Mouse (Mus musculus): ENCODE measurements around the gene Klf16.
"Not testable (repeated sequence)": the region's sequence is repeated elsewhere in the genome, so short reads cannot be mapped to it uniquely, and the experiment has no call there.

Klf16 gene

DNA sequence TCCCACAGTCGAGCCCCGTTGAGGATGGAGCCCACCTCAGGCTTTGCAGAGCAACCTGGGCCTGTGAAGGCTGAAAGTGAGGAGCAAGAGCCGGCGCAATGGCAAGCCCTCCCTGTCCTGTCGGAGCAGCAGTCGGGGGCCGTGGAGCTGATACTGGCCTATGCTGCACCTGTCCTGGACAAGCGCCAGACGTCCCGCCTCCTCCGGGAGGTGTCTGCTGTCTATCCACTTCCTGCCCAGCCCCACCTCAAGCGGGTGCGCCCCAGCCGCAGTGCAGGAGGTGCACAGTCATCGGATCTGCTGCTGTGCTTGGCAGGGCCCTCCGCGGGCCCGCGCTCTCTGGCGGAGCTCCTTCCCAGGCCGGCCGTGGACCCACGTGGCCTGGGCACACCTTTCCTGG is 29.2 kb upstream of the Klf16 start:
- no peak for DNase-seq (ENCODE audit: low spot score in 2 of 2)

DNA sequence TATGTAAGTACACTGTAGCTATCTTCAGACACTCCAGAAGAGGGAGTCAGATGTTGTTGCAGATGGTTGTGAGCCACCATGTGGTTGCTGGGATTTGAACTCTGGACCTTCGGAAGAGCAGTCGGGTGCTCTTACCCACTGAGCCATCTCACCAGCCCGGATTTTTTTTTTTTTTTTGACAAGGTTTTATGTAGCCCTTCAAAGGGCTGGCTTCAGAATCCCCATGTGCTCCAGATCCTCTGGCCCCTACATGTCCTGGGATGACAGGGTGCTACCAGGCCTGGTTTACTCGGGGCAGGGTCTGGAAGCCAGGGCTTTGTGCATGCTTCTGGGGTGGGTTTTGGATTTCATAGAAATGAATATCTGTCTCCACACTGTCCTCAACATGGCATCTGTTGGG is 28.6 kb upstream of the Klf16 start, which contains the start of gene Gm49322:
TSS of gene Gm49322 (plus strand) at position 301 of the 400 bp plus-strand sequence.
- DNase-seq (ENCODE audit: low spot score in 2 of 2): not testable (repeated sequence)

DNA sequence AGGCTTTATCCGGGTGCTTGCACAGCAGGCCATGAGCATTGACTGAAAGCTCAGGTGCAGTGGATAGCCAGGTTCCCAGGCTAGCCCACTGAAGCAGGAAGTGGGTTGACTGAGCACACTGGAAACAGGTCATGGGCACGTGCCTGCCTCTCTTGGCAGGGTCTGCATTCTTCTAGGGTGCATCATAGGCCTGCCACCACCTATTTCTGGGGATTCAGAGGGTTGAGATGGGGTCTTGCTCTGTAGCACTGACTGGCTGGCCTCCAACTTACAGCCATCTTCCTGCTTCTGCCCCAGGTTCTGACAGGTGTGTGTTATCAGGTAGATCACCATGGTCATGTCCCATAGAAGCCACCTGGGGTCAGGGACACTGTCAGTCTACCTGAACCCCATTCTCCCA is 27.9 kb upstream of the Klf16 start:
- no peak for DNase-seq (ENCODE audit: low spot score in 2 of 2)

DNA sequence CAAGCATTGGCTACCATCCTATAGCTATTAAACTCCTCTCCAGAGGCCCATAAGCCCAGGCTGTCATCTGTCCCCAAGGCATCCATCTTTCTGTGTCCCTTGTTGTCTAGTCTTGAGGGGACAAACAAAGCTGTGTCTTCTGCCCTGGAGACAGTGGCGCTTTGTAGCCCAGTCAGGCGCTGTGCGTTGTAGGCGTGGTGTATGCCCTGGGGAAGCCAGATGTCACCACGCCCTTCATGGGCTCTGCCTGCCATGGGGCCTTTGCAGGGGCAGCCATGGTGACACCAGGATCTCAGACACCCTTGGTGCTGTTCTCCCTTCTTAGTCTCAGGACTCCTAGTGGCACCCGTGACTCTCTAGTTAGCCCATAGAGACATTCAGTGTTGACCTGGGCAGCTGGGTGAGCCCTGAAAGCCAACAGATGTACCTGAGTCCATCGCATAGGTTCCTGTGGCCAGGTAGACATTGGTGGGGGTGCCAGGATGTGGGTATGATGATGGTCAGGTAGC is 26.9 kb upstream of the Klf16 start:
- DNase-seq (ENCODE audit: low spot score in 2 of 2): no peak

DNA sequence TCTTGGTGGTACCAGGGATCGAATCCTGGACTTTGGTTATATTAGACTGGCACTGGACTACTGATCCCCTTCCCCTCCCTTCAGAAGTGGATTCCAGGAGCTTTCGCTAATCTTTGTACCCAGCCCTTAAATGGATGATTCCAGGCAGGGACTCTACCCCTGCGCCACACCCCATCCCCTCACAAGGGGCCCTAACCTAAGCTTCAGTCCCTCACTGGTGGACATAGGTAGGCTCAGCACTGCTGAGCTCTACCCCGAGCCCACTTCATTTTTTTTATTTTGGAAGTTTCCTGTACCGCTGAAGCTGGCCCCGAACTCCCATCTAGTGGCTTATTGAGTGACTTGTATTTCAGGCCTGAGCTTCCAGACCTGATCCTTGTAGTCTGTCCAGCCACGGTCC is 26.2 kb upstream of the Klf16 start:
- no peak for DNase-seq (ENCODE audit: low spot score in 2 of 2)

DNA sequence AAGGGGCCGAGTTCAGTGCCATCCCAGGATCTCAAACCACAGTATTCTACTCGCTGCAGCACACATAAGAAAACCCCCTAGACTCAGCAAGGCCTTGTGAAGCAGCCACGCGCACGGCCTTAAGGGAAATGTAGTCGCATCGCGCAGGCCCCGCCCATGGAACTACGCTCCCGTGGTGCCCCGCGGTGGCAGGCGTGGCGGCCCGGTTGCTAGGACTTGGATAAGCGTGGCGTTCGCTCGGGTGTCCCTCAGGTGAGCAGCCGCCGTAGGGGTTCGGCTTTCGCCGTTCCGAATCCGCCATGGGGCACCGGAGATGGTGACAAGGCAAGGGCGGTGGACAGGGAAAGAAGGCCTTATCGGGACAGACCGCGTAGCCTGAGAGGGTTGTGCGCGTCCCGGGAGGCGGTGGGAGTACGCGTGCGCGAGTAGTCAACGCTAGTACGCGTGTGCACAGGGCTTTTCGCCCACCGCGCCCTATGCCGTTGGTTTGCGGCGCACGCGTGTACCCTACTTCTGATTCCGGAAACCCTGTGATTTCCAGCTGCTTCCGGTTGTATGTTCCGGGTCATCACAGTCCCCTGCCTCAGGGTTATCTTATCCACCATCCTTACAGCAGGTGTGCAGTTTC is 25.7 kb upstream of the Klf16 start, which contains the start of the genes Scamp4 and Adat3:
TSS of gene Scamp4 (plus strand) at position 175 of the 628 bp plus-strand sequence.
TSS of gene Adat3 (plus strand) at position 183 of the 628 bp plus-strand sequence.
- peak; percentile 93 to 96 for DNase-seq (ENCODE audit: low spot score in 2 of 2)

DNA sequence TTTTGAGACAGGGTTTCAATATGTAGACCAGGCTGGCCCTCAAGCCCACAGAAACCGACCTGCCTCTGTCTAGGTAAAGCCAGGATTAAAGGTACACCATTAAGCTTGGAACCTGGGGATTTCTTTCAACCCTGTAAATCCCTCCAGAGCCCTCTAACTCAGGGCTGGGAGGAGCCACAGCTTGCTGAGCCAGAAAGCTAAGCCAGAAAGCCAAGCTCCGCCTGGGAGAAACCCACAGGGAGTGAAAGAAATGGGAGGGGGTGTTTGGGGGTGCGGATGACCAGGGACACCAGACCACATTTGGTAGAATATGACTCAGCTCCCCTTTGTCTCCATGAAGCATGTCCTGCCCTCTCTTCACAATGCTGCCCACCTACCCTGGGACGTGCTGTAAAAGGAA is 19.2 kb upstream of the Klf16 start:
- DNase-seq (ENCODE audit: low spot score in 2 of 2): no peak

DNA sequence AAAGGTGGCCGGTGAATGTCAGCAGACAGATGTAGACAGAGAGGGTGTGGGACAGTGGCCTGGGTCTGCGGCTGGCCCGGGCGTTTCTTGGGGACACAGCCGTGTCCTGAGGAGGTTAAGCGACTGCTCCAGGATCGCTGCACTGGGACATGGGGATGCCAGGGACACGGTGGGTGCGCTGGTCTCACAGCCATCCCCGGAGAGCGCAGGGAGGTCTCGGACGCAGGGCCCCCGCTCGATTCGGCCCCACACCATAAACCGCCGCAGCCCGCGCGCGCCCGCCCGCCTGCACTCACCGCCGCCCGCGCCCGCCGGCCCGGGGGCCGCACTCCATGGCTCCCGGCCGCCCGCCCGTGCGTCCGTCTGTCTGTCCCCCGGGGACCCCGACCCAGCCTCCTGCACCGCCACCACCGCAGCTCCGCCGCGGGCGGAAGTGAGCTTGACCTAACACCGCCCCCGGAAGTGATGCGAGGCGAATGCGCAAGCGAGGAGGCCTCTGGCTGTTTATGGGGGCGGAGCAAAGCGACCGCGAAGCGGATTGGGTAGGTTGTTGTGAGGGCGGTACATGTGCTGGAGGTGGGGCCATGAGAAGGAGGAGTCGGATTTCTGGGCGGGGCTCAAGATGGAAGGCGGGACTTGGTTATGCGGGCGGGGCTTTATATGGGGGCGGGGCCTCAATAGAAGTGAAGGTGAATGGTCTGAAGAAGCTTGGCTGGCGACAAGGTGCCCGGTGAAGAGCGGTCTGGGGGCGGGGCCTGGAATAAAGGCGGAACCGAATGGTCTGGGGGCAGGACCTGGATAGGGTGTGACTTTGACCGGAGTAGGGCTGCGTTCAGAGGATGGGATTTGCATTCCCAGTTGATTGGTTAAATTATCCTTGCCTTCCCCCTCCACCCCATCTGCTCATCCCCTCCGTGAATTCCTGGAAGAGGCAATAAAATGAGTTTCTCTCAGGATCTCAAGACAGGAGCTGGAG is 13.0 kb upstream of the Klf16 start, which contains the start of gene Abhd17a:
TSS of gene Abhd17a (minus strand) at position 463 of the 976 bp plus-strand sequence.
- peak; percentile 95 to 96 for DNase-seq (ENCODE audit: low spot score in 2 of 2)

DNA sequence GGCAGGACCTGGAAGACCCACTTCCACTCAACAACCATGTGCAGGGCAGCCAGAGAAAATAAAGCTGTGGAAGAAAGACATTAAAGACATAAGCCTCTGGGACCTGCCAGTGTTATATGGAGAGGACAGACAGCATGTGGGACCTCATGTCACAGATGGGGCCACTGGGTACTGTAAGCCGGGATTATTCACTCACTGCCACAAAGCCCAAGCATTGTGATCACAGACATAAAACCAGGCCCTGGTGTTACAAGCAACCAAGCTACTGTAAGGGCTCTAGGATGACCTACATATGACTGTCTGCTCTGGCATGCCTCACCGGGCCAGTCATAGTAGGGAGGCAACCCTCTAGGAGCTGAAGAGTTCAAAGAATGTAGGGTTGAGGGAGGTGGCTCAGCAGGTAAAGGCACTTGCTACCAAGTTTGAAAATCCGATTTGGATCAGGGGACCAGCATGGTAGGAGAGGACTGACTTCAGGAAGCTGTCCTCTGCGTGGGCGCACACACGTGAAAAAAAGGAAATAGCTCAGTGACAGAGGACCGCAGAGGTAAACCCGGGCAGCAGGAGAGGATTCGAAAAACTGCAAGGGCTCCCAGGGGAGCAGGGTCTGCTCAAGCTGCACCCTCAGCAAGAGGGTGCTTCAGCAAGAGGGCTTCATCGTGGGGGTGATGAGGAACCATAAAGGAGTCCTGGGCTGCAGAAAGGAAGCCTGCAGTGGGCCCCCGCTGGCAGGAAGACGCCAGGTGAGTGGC is 12.2 kb upstream of the Klf16 start:
- no peak for DNase-seq (ENCODE audit: low spot score in 2 of 2)

DNA sequence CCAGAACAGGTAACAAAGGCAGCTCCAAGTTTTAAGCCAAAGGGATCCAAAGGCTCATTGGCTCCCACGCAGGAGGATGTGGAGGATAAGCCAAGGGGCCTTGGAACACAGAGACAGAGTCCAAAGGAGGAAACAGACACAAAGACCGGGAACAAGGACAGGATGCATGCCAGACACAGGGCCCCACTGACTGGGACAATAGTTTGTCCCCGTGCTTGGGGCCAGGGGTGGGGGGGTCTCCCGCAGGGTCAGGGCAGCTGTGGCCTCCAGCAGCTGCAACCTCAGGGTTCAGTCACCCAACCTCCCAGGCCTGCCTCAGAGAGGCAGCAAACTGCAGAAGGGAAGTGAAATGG is 10.2 kb upstream of the Klf16 start:
- DNase-seq (ENCODE audit: low spot score in 2 of 2): peak; percentile 67 to 85

DNA sequence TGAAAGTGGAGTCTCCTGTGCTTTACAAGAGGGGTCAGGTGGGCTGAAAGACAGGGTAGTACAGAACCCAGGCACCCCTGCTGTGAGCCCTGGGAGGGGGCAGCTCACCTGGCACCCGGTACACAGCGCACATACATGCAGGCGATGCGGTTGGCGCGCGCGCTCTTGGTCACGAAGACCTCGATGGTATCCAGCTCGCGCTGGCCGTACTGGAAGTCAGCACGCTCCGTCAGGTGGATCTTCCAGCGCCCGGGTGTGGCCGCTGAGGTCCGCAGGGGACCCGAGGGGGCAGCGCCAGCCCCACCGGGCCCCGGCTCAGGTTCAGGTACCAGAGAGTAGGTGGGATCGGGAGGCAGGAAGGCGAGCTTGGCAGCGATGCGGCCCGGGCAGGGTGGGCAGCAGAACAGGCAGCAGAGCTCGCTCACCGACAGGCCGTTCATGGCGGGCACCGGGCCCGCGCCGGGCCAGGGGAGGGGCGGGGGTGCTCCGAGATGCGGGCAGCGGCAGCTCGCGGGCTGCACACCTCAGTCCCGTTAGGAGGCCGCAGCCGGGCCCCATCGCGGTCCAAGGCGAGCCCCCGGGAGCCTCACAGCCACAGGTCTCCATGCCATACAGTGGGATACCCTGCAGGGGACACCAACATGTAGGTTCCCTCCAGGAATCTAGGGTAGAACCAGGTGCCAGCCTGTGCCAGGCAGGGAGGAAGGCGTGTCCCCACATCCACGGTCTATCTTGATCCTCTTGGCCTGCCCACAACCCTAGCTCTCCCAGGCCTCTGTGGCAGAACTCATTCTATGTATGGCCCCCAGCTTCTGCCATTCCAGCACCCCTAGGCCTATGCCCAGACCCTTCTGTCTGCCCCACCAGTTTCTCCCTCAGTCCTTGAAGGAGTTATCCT is 9.5 kb upstream of the Klf16 start:
- no peak for DNase-seq (ENCODE audit: low spot score in 2 of 2)

DNA sequence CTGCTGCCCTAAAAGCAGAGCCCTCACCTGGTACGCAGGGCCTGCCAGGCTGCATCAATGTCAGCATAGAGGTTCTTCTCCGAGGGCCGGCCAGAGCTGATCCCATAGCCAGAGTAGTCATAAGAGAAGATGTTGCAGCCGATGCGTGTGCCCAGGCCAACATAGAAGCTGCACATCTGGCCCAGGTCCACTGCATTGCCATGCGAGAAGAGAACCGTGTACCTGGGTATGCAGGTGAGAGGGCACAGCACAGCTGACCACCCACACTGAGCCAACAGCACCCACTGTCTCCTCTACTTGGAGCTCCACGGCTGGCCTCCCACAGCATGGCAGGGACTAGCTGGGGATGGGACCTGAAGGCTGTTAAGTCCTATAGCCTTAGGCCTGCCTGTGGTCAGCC is 8.5 kb upstream of the Klf16 start:
- DNase-seq (ENCODE audit: low spot score in 2 of 2): no peak

DNA sequence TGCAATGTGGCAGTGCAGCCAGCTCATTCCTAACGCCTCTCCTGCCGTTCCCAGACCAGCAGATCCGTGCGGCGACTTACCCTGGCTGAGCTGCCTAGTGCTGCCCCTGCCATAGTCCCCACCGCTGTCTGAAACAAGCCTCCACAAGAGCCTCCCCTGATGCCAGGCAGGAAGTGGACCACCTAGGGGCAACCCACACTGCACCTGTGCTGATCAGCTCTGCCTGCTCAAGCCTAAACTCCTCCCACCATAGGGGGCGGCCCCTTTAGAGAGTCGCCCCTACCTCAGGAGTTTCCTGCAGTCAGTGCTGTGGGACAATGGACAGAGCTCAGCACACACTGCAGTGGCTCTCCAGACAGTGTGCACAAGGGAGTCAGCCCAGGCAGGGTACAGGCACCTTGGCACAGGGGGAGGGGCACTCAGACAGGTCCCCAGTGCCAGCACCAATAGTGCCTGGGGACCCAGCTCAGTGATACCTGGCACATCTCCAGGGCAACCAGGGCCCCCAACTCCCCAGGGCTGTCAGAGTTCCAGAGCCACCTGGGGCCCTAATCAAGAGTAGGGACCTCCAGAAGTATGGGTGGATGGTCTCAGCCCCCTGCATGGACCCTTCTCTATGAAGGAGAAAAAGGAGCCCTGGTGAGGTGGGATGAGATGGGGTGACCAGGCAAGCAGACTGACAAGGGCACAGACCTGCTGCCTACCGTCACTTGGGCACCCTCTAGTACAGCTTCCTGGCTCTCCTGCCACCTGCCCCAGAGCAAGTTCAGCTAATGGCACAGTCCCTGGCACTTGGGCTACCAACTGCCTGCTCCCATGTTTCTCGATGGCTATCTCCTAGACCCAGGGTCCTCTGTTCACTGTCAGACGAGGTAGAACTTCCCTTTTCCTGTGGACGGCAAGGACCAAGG is 7.8 kb upstream of the Klf16 start:
- DNase-seq (ENCODE audit: low spot score in 2 of 2): no peak

DNA sequence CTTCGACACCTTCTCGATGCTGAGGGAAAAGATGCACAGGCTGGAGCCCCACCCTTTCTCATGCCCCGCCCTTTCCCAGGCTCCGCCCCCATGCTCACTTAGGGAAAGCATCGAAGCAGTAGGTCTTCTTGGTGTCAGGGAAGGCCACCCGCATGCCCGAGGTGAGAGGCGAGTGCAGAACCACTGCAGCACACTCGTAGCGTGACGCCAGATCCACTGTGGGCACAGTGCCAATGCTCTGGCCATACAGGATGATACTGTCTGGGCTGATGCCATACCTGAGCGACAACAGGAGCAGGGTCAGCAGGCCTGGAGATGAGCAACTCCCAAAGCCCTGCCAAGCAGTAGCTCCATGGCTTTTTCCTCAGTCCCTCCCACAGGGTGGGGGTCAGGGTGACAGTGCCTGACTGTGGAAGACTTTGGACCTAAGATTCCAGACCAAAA is 6.9 kb upstream of the Klf16 start:
- no peak for DNase-seq (ENCODE audit: low spot score in 2 of 2)

DNA sequence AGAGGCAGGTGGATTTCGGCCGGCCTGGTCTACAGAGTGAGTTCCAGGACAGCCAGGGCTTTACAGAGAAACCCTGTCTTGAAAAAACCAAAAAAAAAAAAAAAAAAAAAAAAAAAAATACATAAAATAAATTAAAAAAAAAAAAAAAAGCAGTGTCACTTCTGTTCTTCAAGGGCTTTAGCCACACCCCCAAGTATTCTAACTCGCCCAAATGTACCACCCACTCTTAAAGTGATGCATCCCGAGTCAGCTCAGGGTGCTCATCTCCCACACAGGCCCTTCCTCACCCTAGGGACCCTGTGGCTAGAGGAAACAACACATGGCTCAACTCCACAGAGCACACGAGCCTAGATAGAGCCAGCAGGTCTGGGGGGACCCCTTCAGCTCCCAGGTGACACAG is 5.9 kb upstream of the Klf16 start:
- DNase-seq (ENCODE audit: low spot score in 2 of 2): no peak

DNA sequence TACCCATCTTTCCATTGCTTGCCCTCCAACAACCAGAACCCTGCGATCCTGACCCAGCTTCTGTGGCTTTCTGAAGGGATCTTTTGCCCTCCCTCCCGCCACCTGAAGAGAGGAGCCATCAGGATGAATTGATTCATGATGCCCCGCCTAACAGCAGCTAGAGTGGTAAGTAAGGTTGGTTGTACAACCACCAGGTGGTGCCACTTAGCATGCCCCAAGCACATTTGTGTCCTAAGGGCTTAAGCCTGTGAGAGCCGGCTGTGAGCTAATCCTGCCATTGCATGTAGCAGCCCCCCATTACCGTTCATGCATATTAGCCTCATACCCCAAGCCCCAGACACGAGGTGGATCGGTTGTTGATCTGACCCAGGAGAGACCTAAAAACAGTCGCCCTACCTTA is 1.8 kb upstream of the Klf16 start:
- DNase-seq (ENCODE audit: low spot score in 2 of 2): peak; percentile 50 to 53

DNA sequence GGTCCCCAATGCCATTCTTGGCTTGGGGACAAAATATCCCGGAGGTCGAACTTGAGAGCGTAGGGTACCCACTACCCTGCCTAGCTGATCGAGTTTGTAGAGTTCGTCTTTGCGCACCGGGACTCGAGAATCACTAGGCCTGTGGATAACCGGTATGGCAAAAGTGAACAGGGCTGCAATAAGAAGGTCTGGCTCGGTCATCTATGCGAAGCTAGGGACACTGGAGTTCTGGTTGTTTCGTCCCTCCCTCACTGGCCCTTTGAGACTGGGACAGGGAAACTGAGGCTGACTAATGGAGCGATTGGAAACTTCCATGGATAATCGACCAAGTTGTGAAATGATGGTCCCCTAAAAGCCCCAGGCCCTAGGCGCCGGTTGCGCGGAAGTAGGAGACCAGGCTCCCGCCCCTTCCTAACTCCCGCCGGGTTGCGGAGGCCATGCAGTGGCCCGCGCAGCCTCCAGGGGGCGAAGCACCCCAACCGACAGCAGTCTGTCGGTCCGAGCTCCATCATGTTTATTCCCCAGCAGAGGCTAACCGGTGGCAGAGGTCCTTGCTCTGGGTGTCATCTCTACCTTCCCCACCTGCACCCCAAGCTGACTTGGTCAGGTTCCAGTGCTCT is 1.1 kb upstream of the Klf16 start:
- DNase-seq (ENCODE audit: low spot score in 2 of 2): peak; percentile 85 to 86

DNA sequence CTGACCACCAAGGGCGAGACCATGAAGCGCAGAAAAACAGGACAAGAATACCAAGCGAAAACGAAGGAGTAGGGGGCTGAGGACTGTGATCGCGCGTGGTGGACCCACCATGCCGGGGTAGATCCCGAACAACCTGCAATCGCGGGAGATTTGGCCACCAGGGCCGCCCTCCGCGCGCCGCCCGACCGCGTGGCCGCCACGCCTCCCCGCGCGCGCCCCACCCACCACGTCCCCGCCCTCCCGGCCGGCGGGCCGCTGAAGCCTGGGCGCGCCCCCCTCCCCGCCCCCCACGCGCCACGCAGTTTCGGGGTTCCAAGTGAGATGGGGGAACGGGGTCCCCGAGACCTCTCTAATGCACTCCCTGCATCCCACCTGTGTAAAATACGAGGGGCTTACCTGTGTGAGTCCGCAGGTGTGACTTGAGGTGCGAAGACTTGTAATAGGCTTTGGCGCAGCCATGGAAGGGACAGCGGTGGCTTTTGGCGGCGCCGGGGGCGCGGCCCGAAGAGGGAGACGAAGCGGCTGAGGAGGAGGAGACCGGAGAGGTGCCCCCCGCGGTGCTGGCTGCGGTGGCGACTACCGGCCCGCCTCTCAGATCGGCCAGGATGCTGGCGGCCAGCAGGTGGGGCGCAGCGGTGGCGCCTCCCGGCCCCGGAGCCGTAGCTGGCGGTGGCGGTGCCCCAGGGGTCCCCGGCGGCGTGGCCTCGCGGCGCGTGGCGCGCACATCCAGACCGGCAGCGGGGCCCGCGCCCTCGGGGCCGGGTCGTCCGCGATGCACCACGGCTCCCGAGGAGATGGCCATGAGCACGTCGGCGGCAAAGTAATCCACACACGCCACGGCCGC is 548 bp downstream of the Klf16 start:
- peak; percentile 42 to 49 for DNase-seq (ENCODE audit: low spot score in 2 of 2)
